Mouse (Mus musculus) mouse embryonic stem cell (cell line): Measurements from ENCODE around the gene Slc35e3.

Experiments
- in situ Hi-C, 2 experiments: fragments of 300-500 bp; cut with MboI; formaldehyde crosslinking; loops; 1 replicate in 1 of 2; 3 replicates in 1 of 2; pipeline ENCODE4 v1.14.3; 2019 to 2020; ENCODE audit warnings: low sequenced_read_pairs in 2 of 2, low pct_unique_long_range_greater_than_20kb in 1 of 2, mixed read lengths in 1 of 2; ENCODE audit not compliant: unreplicated experiment in 1 of 2

Slc35e3 gene

GRCm38 (mm10) chr10:117777501-117778327, 31.5 kb upstream of the Slc35e3 start:
- in situ Hi-C loops = no loop called here

- in situ Hi-C loops = no loop called here
These were observed 30.9 kb upstream of the Slc35e3 start for GRCm38 (mm10) chr10:117777103-117777470.

GRCm38 (mm10) chr10:117776281-117777102, 30.3 kb upstream of the Slc35e3 start:
- in situ Hi-C loops = no loop called here

GRCm38 (mm10) chr10:117775401-117776144, 29.4 kb upstream of the Slc35e3 start:
- in situ Hi-C loops = no loop called here

GRCm38 (mm10) chr10:117774817-117775120, 28.6 kb upstream of the Slc35e3 start:
- in situ Hi-C loops = no loop called here

- in situ Hi-C loops = no loop called here
These were observed 28.0 kb upstream of the Slc35e3 start for GRCm38 (mm10) chr10:117774011-117774816.

- in situ Hi-C loops = no loop called here
These were observed 27.0 kb upstream of the Slc35e3 start for GRCm38 (mm10) chr10:117773106-117773720.

- in situ Hi-C loops = no loop called here
These were observed 26.4 kb upstream of the Slc35e3 start for GRCm38 (mm10) chr10:117772364-117773105.

GRCm38 (mm10) chr10:117771131-117771510, 25.0 kb upstream of the Slc35e3 start:
- in situ Hi-C loops = no loop called here

GRCm38 (mm10) chr10:117770286-117771130, 24.3 kb upstream of the Slc35e3 start:
- in situ Hi-C loops = no loop called here

GRCm38 (mm10) chr10:117769541-117770285, 23.5 kb upstream of the Slc35e3 start:
- in situ Hi-C loops = no loop called here

- in situ Hi-C loops = no loop called here
These were observed 21.9 kb upstream of the Slc35e3 start for GRCm38 (mm10) chr10:117768141-117768440.

- in situ Hi-C loops = no loop called here
These were observed 21.3 kb upstream of the Slc35e3 start for GRCm38 (mm10) chr10:117767286-117768140.

- in situ Hi-C loops = no loop called here
These were observed 20.7 kb upstream of the Slc35e3 start for GRCm38 (mm10) chr10:117766896-117767160.

- in situ Hi-C loops = no loop called here
These were observed 20.1 kb upstream of the Slc35e3 start for GRCm38 (mm10) chr10:117766111-117766895.
